Mouse (Mus musculus): Measurements from ENCODE around the gene Arl4d. TPM values are rescaled to one million over a fixed set of nuclear protein-coding genes. Genes with fewer than 3 reads are reported as not detected.
A peak's percentile ranks its signal among the peaks of the same experiment; 100 is the strongest.

The Arl4d gene
- total and polyA plus RNA-seq, 2 experiments from 2014 or later: 5.7 to 6.9 TPM

DNA sequence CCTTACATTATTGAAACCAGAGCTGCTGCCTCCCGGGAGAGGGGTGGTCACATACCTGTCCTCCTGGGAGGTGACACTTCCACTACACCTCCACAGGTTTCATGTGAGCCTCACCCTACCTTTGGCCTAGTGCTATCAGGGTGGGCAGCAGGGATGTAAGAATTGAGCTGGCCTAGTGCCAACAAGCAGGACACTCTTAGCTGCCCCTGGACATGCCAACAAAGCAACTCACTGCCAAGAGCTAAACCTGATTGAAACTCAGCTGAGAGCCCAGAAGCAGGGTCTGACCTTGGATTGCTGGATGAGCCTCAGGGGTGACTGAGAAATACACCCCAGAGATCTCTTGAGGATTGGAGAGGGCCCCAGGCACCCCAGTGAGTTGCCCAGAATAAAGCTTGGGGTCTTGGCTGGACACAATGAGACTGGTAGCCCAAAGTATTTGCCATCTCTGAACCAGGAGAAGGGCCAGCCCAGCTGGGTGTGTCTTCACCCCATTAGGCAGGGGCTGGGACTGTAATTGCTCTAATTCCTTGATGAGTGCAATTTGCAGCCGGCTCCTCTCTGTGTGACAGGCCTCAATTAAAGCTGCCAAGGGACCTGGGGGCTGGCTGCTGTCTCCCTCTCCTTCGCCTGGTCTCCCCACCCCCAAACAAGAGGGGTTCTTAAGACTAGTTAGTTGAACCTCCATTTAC is 15.4 kb downstream of the Arl4d start:
- Histone ChIP-seq H3K27ac (ENCODE audit: low read depth, low read length) (no peak overlapping the region), H3K4me1 (ENCODE audit: insufficient read depth, low read length) (no peaks in the 10 kb centered on the region), H3K4me2 (ENCODE audit: low read depth, low read length, poor library complexity, severe bottlenecking) (no peak overlapping the region), H3K27me3 (ENCODE audit: insufficient read depth, low read length) (no peaks in the 10 kb centered on the region), H3K9ac (replicated peaks; ENCODE audit: low read length, poor library complexity, severe bottlenecking) (no peak overlapping the region), H3K36me3 (ENCODE audit: insufficient read depth, low read length) (no peaks in the 10 kb centered on the region), H3K9me3 (ENCODE audit: low read length) (no peaks in the 10 kb centered on the region), H3K4me3 (ENCODE audit: low read depth, low read length) (no peak overlapping the region)
- DNase-seq (ENCODE audit: low spot score) (no peak), ATAC-seq (ENCODE audit: low FRiP score) (no peak)
- TF ChIP-seq CTCF (IDR thresholded peaks at IDR 0.05): no peak
- 54% methylated on average over 3 of the region's 3 CpGs for WGBS

GRCm38 (mm10) chr11:101681968-101682367 is 16.6 kb downstream of the Arl4d start:
- no peak overlapping the region for H3K9ac ChIP-seq (replicated peaks; ENCODE audit: low read length, poor library complexity, severe bottlenecking)
- no peaks in the 10 kb centered on the region for H3K9me3 ChIP-seq (ENCODE audit: low read length)
- no peaks in the 10 kb centered on the region for H3K27me3 ChIP-seq (ENCODE audit: insufficient read depth, low read length)
- DNase-seq (ENCODE audit: low spot score) (no peak), ATAC-seq (ENCODE audit: low FRiP score) (no peak)
- no peaks in the 10 kb centered on the region for H3K36me3 ChIP-seq (ENCODE audit: insufficient read depth, low read length)
- no peak overlapping the region for H3K4me3 ChIP-seq (ENCODE audit: low read depth, low read length)
- WGBS: 76% methylated on average over 1 of the region's 1 CpGs
- H3K4me1 ChIP-seq (ENCODE audit: insufficient read depth, low read length): no peaks in the 10 kb centered on the region
- H3K4me2 ChIP-seq (ENCODE audit: low read depth, low read length, poor library complexity, severe bottlenecking): no peak overlapping the region
- H3K27ac ChIP-seq (ENCODE audit: low read depth, low read length): no peak overlapping the region
- no peak for TF ChIP-seq CTCF (IDR thresholded peaks at IDR 0.05)

DNA sequence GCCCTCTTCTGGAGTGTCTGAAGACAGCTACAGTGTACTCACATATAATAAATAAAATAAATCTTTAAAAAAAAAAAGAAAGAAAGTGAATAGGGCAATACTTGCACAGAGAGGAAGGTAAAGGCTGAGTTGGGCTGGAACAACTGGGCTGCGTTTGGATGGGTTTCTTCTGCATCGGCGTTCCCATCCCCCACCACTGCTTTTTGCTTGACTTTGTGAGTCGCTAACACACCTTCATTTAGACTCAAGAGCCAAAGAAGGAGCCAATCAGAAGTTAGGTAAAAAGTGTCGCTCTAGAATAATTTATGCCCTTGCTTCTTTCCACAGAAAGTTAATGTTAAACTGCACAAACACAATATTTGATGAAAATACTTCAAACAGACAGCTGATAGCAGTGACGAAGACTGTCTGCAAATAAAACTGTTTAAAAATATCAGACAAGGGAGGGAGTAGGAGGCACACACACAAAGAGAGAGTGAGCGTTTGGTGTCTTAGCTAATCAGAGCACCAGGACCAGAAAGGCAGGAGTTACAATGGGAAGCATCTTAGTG is 17.1 kb downstream of the Arl4d start:
- WGBS: 78% methylated on average over 7 of the region's 7 CpGs
- Histone ChIP-seq H3K36me3 (ENCODE audit: insufficient read depth, low read length) (no peaks in the 10 kb centered on the region), H3K4me3 (ENCODE audit: low read depth, low read length) (no peak overlapping the region), H3K4me2 (ENCODE audit: low read depth, low read length, poor library complexity, severe bottlenecking) (no peak overlapping the region), H3K4me1 (ENCODE audit: insufficient read depth, low read length) (no peaks in the 10 kb centered on the region), H3K27ac (ENCODE audit: low read depth, low read length) (no peak overlapping the region), H3K9ac (replicated peaks; ENCODE audit: low read length, poor library complexity, severe bottlenecking) (no peak overlapping the region), H3K9me3 (ENCODE audit: low read length) (no peaks in the 10 kb centered on the region), H3K27me3 (ENCODE audit: insufficient read depth, low read length) (no peaks in the 10 kb centered on the region)
- ATAC-seq (ENCODE audit: low FRiP score) (no peak), DNase-seq (ENCODE audit: low spot score) (no peak)
- TF ChIP-seq CTCF (IDR thresholded peaks at IDR 0.05): no peak

DNA sequence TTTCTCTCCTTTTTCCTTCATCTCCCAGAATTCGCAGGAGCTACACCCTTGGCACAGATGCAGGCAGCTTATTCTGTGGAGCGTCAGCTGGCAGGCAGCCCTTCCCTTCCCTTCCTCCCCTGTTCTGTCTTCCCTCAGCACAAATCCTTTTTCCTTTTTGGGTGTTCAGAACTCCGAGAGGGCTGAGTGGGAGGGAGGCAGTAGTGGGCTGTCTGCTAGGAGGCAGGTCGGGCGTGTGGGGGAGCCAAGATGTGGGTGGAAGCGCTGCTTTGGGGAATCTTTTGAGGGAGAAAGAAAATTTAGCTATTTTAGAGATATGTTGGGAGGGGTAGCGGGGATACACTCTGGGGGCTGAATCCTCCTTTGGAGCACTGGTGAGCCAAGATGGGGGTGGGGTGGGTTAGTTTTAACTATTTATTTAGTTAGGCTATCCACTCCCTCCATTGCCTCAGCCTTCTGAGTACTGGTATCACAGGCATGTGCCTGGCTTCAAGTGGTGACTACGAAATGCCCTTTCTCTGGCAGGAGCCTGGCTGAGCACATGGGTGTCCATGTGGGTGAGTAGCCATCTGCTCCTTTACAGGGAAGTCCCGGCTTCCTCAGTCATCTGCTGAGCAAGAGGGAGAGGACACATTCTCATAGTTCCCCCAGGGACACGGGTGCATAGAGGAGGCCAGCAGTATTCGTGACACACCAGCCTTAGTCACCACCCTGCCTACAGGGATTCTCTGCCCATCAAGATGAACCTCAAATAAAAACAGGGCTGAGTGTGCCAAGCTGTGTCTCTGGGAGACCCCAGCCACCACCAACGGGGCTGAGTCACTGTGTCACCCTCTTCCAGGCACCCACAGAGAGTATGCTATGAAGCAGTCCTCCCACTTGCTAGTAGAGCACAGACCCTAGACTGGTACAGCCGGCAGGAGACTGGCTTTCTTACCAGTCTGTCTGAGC is 22.3 kb downstream of the Arl4d start:
- TF ChIP-seq CTCF (IDR thresholded peaks at IDR 0.05): no peak

DNA sequence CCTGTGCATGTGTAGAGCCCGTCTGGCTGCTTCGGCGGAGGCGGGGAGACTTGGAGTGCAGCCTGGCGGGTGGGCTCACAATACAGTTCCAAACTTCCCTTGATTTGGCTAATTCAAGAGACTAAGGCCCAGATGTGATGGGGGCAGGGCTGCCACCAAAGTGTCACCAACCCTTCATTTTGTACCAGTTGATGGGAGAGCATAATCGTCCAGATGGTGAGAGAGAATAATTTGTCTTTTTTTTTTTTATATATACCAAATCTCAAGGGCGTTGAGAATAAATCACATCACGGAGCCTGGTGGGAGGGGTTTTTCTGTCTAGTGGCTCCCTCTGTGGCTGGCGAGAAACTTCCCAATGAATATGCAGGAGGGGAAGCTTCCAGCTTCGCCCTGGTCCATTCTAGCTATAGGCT is 24.4 kb downstream of the Arl4d start:
- WGBS: 40% methylated on average over 10 of the region's 10 CpGs
- TF ChIP-seq CTCF (IDR thresholded peaks at IDR 0.05): no peak
- H3K9ac ChIP-seq (replicated peaks; ENCODE audit: low read length, poor library complexity, severe bottlenecking): no peak overlapping the region
- H3K4me2 ChIP-seq (ENCODE audit: low read depth, low read length, poor library complexity, severe bottlenecking): no peak overlapping the region
- DNase-seq (ENCODE audit: low spot score) (no peak), ATAC-seq (ENCODE audit: low FRiP score) (no peak)
- no peak overlapping the region for H3K4me3 ChIP-seq (ENCODE audit: low read depth, low read length)
- no peaks in the 10 kb centered on the region for H3K27me3 ChIP-seq (ENCODE audit: insufficient read depth, low read length)
- no peak overlapping the region for H3K27ac ChIP-seq (ENCODE audit: low read depth, low read length)
- no peaks in the 10 kb centered on the region for H3K36me3 ChIP-seq (ENCODE audit: insufficient read depth, low read length)
- no peaks in the 10 kb centered on the region for H3K4me1 ChIP-seq (ENCODE audit: insufficient read depth, low read length)
- H3K9me3 ChIP-seq (ENCODE audit: low read length): no peaks in the 10 kb centered on the region

More for the DNA sequence above, 22.3 kb downstream of the Arl4d start:
- no peaks in the 10 kb centered on the region for H3K9me3 ChIP-seq (ENCODE audit: low read length)
- H3K9ac ChIP-seq (replicated peaks; ENCODE audit: low read length, poor library complexity, severe bottlenecking): no peak overlapping the region
- DNase-seq (ENCODE audit: low spot score): peak; percentile 62
- no peak overlapping the region for H3K4me2 ChIP-seq (ENCODE audit: low read depth, low read length, poor library complexity, severe bottlenecking)
- 47% methylated on average over 13 of the region's 13 CpGs for WGBS
- H3K4me1 ChIP-seq (ENCODE audit: insufficient read depth, low read length): no peaks in the 10 kb centered on the region
- H3K36me3 ChIP-seq (ENCODE audit: insufficient read depth, low read length): no peaks in the 10 kb centered on the region
- H3K27ac ChIP-seq (ENCODE audit: low read depth, low read length): peak overlapping the region; percentile 47; the same call in 1 of the 2 replicates
- no peak for ATAC-seq (ENCODE audit: low FRiP score)
- H3K27me3 ChIP-seq (ENCODE audit: insufficient read depth, low read length): no peaks in the 10 kb centered on the region
- no peak overlapping the region for H3K4me3 ChIP-seq (ENCODE audit: low read depth, low read length)

Measured in midbrain, postnatal 0 days (tissue).